Mouse (Mus musculus) stomach, embryonic 16.5 days (tissue): ENCODE measurements around the gene Olfr1509. TPM values are rescaled to one million over a fixed set of nuclear protein-coding genes. Genes with fewer than 3 reads are reported as not detected.
"Not testable (repeated sequence)": the region's sequence is repeated elsewhere in the genome, so short reads cannot be mapped to it uniquely, and the experiment has no call there.

Source experiments
- ATAC-seq: fragments of 200-750 bp; cut with Nextera tagmentation; 2 replicates; pipeline ENCODE4 v1.8.0; 2017; ENCODE audit warnings: moderate number of reproducible peaks, moderate TSS enrichment; ENCODE audit not compliant: insufficient read depth, low FRiP score
- H3K27ac ChIP-seq: fragments of 300-500 bp; sonication (generic); 2 replicates; pipeline ENCODE4 v1.5.1; 2014; ENCODE audit warnings: low read length
- H3K27me3 ChIP-seq: fragments of 300-500 bp; sonication (generic); 2 replicates; pipeline ENCODE4 v1.6.1; 2014; ENCODE audit warnings: low read length, control low read depth, mixed read lengths; ENCODE audit not compliant: control insufficient read depth, insufficient read depth
- H3K36me3 ChIP-seq: fragments of 300-500 bp; sonication (generic); 2 replicates; pipeline ENCODE4 v1.6.1; 2014; ENCODE audit warnings: low read length; ENCODE audit not compliant: control insufficient read depth, insufficient read depth
- H3K4me1 ChIP-seq: fragments of 300-500 bp; sonication (generic); 2 replicates; pipeline ENCODE4 v1.6.1; 2014; ENCODE audit warnings: low read length, control low read depth, mixed read lengths; ENCODE audit not compliant: control insufficient read depth, insufficient read depth
- H3K4me2 ChIP-seq: fragments of 300-500 bp; sonication (generic); 2 replicates; pipeline ENCODE4 v1.6.1; 2014; ENCODE audit warnings: low read depth, low read length, mixed read lengths
- H3K4me3 ChIP-seq: fragments of 300-500 bp; sonication (generic); replicated peaks from 2 replicates; pipeline ENCODE4 v1.5.1; 2014; ENCODE audit warnings: mild to moderate bottlenecking, low read length
- H3K9ac ChIP-seq: fragments of 300-500 bp; sonication (generic); 2 replicates; pipeline ENCODE4 v1.6.1; 2014; ENCODE audit warnings: low read length
- H3K9me3 ChIP-seq: fragments of 300-500 bp; sonication (generic); replicated peaks from 2 replicates; pipeline ENCODE4 v1.6.1; 2016; ENCODE audit warnings: low read length, control low read depth; ENCODE audit not compliant: control insufficient read depth
- WGBS: fragments of 180-500 bp; shearing (Covaris S2); extraction: QIAGEN DNeasy Blood & Tissue Kit; methylation state at CpG from one replicate; pipeline ENCODE4 v1.1.7; 2014; 5-methylcytosine and 5-hydroxymethylcytosine counted together
- polyA plus RNA-seq: library from polyadenylated mRNA; unstranded; fragments of >200 nt; fragmentation: Nextera tagmentation; extraction: Ambion mirVana; gene quantifications from 2 replicates; pipeline ENCODE4 v1.2.1, GENCODE M21; 2015

The Olfr1509 gene
- polyA plus RNA-seq = not detected in 2 replicates

GRCm38 (mm10) chr14:52442690-52443089 is at the start of gene Olfr1509:
Gene Olfr1509, plus strand, starts transcription at chr14:52442990.
- Histone ChIP-seq H3K9ac (no peak within 1 kb of the TSS), H3K4me2 (no peak within 1 kb of the TSS), H3K4me3 (no peak within 1 kb of the TSS), H3K4me1 (no peaks in the 10 kb centered on the region), H3K36me3 (no peaks in the 10 kb centered on the region), H3K9me3 (no peaks in the 10 kb centered on the region), H3K27me3 (no peaks in the 10 kb centered on the region), H3K27ac (no peak within 1 kb of the TSS)
- no peak for ATAC-seq

- H3K9ac ChIP-seq = no peak within 1 kb of the TSS
- H3K4me2 ChIP-seq = no peak within 1 kb of the TSS
- H3K36me3 ChIP-seq = no peaks in the 10 kb centered on the region
- ATAC-seq = no peak
- 74% methylated on average over 4 of the region's 4 CpGs for WGBS
- H3K4me3 ChIP-seq = no peak within 1 kb of the TSS
- H3K27ac ChIP-seq = no peak within 1 kb of the TSS
- H3K9me3 ChIP-seq = no peaks in the 10 kb centered on the region
- H3K27me3 ChIP-seq = no peaks in the 10 kb centered on the region
- H3K4me1 ChIP-seq = no peaks in the 10 kb centered on the region
Measured at GRCm38 (mm10) chr14:52397279-52397678, 45.5 kb upstream of the Olfr1509 start, which contains the start of gene Olfr1511. Gene Olfr1511, minus strand, starts transcription at chr14:52397379.

GRCm38 (mm10) chr14:52410142-52410919 is 32.5 kb upstream of the Olfr1509 start:
- H3K4me2 ChIP-seq, H3K9me3 ChIP-seq, H3K4me1 ChIP-seq, H3K27me3 ChIP-seq, H3K9ac ChIP-seq, H3K27ac ChIP-seq, H3K36me3 ChIP-seq, H3K4me3 ChIP-seq: not testable (repeated sequence)
- WGBS = 73% methylated on average over 6 of the region's 10 CpGs
- ATAC-seq = peak; percentile 44; the same call in 1 of the 2 replicates

- no peaks in the 10 kb centered on the region for H3K36me3 ChIP-seq
- no peak within 1 kb of the TSS for H3K4me2 ChIP-seq
- H3K4me1 ChIP-seq = no peaks in the 10 kb centered on the region
- ATAC-seq = no peak
- H3K9me3 ChIP-seq = no peaks in the 10 kb centered on the region
- H3K4me3 ChIP-seq = no peak within 1 kb of the TSS
- 93% methylated on average over 3 of the region's 3 CpGs for WGBS
- no peak within 1 kb of the TSS for H3K9ac ChIP-seq
- no peak within 1 kb of the TSS for H3K27ac ChIP-seq
- H3K27me3 ChIP-seq = no peaks in the 10 kb centered on the region
Measured at GRCm38 (mm10) chr14:52414273-52414672, 28.5 kb upstream of the Olfr1509 start, which contains the start of gene Olfr1510. Gene Olfr1510, minus strand, starts transcription at chr14:52414373.

- Histone ChIP-seq H3K4me2 (no peak overlapping the region), H3K9me3 (no peaks in the 10 kb centered on the region), H3K4me1 (no peaks in the 10 kb centered on the region), H3K9ac (no peak overlapping the region), H3K4me3 (no peak overlapping the region), H3K27me3 (no peaks in the 10 kb centered on the region), H3K27ac (no peak overlapping the region), H3K36me3 (no peaks in the 10 kb centered on the region)
- WGBS = 78% methylated on average over 1 of the region's 1 CpGs
- ATAC-seq = no peak
Measured at GRCm38 (mm10) chr14:52427686-52428085, 15.1 kb upstream of the Olfr1509 start.

- no peak overlapping the region for H3K9ac ChIP-seq
- no peaks in the 10 kb centered on the region for H3K4me1 ChIP-seq
- ATAC-seq = no peak
- no peaks in the 10 kb centered on the region for H3K27me3 ChIP-seq
- no peak overlapping the region for H3K4me2 ChIP-seq
- no peaks in the 10 kb centered on the region for H3K9me3 ChIP-seq
- H3K4me3 ChIP-seq = no peak overlapping the region
- H3K27ac ChIP-seq = no peak overlapping the region
- H3K36me3 ChIP-seq = no peaks in the 10 kb centered on the region
- WGBS = 80% methylated on average over 8 of the region's 8 CpGs
Measured at GRCm38 (mm10) chr14:52451138-52451537, 8.3 kb downstream of the Olfr1509 start.

- Histone ChIP-seq H3K4me2 (no peak overlapping the region), H3K9me3 (no peaks in the 10 kb centered on the region), H3K9ac (no peak overlapping the region), H3K36me3 (no peaks in the 10 kb centered on the region), H3K4me1 (no peaks in the 10 kb centered on the region), H3K27ac (no peak overlapping the region), H3K27me3 (no peaks in the 10 kb centered on the region), H3K4me3 (no peak overlapping the region)
- no peak for ATAC-seq
Measured at GRCm38 (mm10) chr14:52461928-52462327, 19.1 kb downstream of the Olfr1509 start.

- Histone ChIP-seq H3K9me3 (no peaks in the 10 kb centered on the region), H3K4me2 (no peak overlapping the region), H3K36me3 (no peaks in the 10 kb centered on the region), H3K27ac (no peak overlapping the region), H3K4me1 (no peaks in the 10 kb centered on the region), H3K27me3 (no peaks in the 10 kb centered on the region), H3K9ac (no peak overlapping the region), H3K4me3 (no peak overlapping the region)
- WGBS = 35% methylated on average over 1 of the region's 1 CpGs
- no peak for ATAC-seq
Measured at GRCm38 (mm10) chr14:52465738-52466137, 22.9 kb downstream of the Olfr1509 start.

- no peaks in the 10 kb centered on the region for H3K9me3 ChIP-seq
- H3K4me2 ChIP-seq = no peak within 1 kb of the TSS
- WGBS = 62% methylated on average over 2 of the region's 2 CpGs
- no peak within 1 kb of the TSS for H3K9ac ChIP-seq
- no peaks in the 10 kb centered on the region for H3K4me1 ChIP-seq
- no peak within 1 kb of the TSS for H3K27ac ChIP-seq
- no peak for ATAC-seq
- no peak within 1 kb of the TSS for H3K4me3 ChIP-seq
- no peaks in the 10 kb centered on the region for H3K36me3 ChIP-seq
- H3K27me3 ChIP-seq = no peaks in the 10 kb centered on the region
Measured at GRCm38 (mm10) chr14:52467395-52467794, 24.6 kb downstream of the Olfr1509 start, which contains the start of gene Olfr1508. Gene Olfr1508, minus strand, starts transcription at chr14:52467495.
